Mouse (Mus musculus): ENCODE measurements at regions not wholly inside any gene's neighbourhood (a gene's known extent, or its start where the extent isn't known, plus 50 kb on each side); places are given as distances from the start of the nearest gene placed in this dataset.

GRCm38 (mm10) chr14:104008538-104008937 lies 164.3 kb upstream of the Ednrb start:
- DNase-seq (ENCODE audit: low read depth, low spot score) = no peak

- DNase-seq (ENCODE audit: low read depth, low spot score) = no peak
Measured at GRCm38 (mm10) chr14:104006426-104006825, 162.2 kb upstream of the Ednrb start.

DNA sequence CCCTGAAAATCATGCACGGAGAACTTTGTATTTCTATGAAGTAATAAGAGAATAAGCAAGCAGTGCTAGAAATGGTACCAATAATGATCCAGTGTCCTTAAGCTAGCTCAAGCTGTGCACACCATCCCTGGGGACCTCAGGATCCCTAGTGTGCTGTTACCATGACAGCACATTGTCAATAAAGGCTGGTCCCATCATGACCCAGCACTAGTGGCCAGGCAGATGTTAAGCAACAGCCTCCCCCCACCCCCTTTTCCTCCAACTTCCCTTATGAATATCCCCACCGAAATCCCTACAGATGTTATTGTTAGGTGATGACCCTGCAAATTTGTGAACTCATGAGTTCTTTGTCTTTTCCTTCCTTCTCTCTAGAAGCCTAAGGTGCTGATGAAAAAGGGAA lies 160.9 kb upstream of the Ednrb start:
- DNase-seq (ENCODE audit: low read depth, low spot score) = peak; percentile 29

GRCm38 (mm10) chr14:104002421-104002820 lies 158.2 kb upstream of the Ednrb start:
- no peak for DNase-seq (ENCODE audit: low read depth, low spot score)

DNA sequence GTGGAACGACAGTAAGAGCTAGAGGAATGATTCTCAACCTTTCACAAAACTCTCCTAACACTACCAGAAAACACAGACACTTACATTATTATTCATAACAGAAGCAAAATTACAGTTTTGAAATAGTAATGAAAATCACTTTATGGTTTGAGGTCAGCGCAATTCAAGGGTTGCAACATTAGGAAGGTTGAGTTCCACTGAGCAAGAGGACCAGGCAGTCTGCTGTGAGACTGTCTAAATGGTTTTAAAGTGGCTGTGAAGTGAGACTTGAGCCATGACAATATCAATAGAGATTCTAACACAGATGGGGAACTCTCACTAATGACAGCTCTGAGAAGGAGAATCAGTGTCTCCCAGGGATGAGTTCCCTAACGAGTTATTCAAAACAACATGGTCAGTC lies 146.2 kb upstream of the Ednrb start:
- no peak for DNase-seq (ENCODE audit: low read depth, low spot score)

- DNase-seq (ENCODE audit: low read depth, low spot score) = no peak
Measured at GRCm38 (mm10) chr14:103989949-103990348, 145.7 kb upstream of the Ednrb start.

DNA sequence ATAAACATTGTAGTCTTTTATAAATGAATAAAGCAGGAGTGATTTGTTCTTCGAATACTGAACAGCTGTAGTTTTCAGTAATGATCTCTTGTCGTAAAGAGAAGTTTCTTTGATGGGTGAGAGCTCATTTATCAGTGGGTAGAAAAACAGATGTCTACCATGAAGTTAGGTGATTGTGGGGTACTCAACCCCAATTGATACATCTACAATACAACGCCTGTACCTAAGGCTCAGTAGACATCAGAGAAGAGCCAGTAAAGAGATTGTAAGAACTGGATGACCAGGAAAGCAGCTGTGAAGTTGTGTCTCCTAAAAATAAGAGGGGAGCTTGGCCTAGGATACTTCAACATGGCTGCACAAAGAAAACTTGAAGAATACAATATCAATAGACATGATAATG lies 143.1 kb upstream of the Ednrb start:
- no peak for DNase-seq (ENCODE audit: low read depth, low spot score)

DNA sequence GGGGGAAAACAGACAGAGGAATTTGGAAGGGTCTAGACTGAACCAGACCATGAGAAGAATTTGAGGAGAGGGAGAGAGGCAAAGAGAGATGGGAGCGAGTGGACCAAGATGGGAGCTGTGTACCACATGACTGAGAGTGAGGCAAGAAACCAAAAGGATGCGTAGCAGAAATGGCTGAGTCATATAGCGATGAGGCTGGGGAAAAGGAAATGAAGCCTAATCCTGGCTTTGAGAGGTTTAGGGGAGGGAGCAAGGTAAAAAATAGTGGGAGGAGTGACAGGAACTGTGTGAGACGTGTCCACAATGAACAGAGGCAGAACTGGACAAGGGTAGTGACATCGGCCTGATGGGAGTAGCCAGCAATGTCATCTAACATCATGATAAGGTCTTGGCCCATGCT lies 140.1 kb upstream of the Ednrb start:
- no peak for DNase-seq (ENCODE audit: low read depth, low spot score)

DNA sequence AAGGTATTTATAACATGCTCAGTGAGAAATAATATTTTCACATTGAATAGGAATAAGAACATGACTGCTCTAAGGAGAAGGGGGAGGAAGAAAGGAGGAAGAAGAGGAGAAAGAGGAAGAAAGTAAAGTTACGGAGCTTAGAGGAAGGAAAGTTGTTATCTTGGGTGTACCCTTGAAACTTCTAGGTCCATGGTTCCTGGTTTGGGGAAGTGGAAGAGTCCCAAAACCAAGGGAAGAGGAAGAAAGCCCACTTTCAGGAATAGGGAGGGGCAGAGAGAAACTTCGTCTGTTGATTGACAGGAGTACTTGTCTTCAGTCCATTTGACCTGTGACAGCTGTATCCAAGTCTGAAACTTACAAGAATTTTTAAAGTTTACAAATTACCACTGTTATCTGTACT lies 134.6 kb upstream of the Ednrb start:
- DNase-seq (ENCODE audit: low read depth, low spot score) = peak; percentile 19

GRCm38 (mm10) chr14:103977769-103978168 lies 133.6 kb upstream of the Ednrb start:
- no peak for DNase-seq (ENCODE audit: low read depth, low spot score)

DNA sequence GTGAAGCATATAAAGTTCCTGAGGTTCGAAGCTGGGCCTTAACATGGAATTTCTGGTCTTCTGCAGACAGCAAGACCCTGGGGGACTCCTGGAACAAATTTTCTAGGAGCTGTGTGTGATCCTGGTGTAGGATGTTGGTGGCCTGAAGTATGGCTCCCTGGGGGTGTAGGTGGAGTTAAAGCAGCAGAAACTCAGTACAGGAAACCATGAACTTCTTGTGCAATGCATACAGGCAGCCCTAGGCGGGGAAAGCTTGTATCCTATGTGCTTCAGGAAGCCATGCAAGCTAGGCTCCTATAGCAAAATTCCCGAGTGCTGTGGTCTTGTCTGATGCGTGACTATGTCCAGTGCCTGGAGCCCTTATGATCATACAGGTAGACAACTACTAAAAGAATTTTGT lies 129.8 kb upstream of the Ednrb start:
- no peak for DNase-seq (ENCODE audit: low read depth, low spot score)

- no peak for DNase-seq (ENCODE audit: low read depth, low spot score)
Measured at GRCm38 (mm10) chr14:103973111-103973510, 128.9 kb upstream of the Ednrb start.

DNA sequence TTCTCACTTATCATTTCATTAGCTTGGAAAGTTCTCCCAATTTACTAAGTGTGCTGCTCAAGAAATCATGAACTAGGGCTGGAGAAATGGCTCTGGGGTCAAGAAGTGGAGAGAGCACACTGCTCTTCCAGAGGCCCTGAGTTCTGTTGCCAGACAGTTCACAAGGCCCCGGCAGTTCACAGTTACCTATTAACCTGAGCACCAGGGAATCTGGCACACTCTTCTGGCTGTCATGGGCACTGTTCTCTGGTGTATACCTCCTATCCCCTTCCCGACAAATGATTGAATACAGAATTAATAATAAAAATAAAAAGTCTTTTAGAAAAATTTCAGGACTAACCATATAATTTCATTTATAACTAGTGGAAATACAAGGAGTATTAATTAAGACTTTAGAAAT lies 125.1 kb upstream of the Ednrb start:
- DNase-seq (ENCODE audit: low read depth, low spot score) = no peak

- no peak for DNase-seq (ENCODE audit: low read depth, low spot score)
Measured at GRCm38 (mm10) chr14:103966293-103966692, 122.1 kb upstream of the Ednrb start.

DNA sequence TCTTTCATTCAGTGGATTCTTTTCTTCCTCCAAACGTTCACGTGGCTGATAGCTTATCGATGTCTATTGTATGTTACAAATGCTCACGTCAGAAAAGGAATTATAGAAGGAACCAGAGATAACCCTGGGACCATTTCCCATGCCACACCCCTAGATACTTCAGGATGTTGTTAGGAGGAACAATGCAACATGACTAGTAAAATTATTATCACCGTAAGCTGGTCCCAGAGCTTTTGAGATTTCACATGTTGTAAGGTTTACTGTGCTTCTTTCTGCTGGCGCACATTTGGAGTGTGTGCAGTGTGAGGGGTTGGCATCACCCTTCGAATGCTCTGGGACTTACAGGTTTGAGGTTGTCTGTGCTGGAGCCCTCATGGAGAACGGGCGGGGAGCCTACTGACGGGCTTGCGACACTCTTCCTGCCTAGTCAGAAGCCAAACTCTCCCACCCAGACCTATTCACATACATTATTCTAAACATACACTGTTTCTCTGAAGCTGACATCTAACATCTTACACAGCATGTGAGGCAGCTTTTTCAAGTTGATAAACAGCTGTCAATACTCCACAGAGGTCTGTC lies 118.2 kb upstream of the Ednrb start:
- no peak for DNase-seq (ENCODE audit: low read depth, low spot score)

DNA sequence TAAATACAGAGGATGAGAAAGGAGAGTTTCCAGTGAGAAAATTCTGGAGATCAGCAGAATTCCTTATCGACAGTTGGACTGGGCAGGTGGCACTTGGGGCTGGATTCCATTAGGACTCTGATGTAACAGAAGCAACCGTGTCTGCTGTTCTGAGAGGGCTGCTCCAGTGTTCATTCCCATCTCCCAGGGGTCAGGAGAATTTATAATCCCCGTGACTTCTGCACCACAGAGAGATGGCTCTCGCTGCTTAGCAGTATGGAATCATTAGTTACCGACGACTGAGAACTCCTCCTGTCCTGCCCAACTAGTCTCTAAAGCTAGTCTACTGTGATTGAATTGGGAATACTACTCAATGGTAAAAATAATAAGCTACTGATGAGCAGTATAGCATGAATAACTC lies 107.7 kb upstream of the Ednrb start:
- DNase-seq (ENCODE audit: low read depth, low spot score) = no peak

DNA sequence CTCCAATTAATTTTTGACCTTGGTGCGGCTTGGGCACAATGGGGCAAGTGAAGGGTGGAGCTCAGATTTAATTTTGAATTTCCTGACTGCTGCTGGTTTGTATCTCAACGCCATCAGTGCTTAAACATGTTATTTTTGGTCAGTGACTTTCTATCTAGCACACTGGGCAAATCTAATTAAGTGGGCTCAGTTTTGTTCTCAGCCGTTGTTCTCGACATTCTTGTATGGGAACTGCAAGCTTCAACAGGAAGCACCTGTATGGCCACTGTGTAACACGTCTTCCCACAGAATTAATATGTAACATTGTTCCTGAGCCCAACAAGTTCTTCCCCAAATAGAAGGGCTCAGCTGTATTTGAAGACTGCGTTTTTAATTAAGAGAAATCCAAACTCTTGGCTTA lies 105.7 kb upstream of the Ednrb start:
- peak; percentile 14 for DNase-seq (ENCODE audit: low read depth, low spot score)

DNA sequence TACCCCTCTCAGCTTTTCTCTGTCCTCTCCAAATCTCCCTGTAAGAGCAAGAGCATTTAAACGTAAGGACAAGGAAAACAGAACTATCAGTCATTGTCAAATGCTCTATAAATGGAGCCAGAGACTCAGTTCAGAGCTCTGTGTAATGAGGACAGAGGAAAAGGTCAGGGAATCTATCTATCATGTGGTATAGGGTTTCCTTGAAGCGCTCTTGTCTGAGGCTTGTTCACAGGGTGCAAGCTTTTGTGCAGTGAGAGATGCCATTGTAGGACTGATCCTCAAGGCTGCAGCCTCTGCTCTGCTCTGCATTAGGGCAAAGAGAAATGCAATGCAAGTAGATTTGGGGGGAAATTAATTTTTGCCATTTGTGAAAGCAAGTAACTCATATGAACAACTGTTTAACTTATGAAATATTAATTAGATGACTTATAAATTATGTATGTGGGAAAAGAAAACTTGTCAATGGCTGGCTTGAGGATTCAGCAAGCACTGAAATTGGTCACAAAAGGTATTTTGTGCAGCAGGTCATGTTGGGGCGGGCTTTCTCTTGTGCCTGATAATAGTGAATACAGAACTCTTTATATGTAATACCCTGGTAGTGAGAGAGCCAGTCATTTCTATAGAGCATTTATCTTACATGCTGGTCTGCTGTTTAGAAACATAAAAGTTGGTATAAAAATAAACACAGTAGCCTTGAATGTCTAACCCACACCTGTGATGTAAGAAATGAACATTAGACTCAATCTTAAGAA lies 104.0 kb upstream of the Ednrb start:
- no peak for DNase-seq (ENCODE audit: low read depth, low spot score)

GRCm38 (mm10) chr14:103945753-103946152 lies 101.6 kb upstream of the Ednrb start:
- DNase-seq (ENCODE audit: low read depth, low spot score) = peak; percentile 49

DNA sequence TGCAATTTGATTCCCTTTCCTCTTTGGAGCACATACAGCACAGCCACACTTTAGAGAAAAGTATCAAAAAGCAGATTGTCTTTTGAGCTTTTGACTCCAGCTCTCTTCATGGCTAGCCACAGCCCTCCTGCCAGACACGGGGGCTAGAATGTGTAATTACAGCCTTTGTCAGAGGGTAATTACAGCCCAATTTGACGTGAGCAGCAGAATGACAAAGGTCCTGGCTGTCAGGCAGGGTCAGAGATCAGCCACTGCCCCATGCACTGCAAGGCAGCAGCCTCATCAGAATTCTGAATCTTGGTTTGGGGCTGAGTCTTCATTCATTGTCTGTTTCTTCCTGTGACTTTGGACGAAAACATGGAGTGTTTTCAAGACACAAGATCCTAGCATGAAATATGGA lies 95.7 kb upstream of the Ednrb start:
- DNase-seq (ENCODE audit: low read depth, low spot score) = no peak

DNA sequence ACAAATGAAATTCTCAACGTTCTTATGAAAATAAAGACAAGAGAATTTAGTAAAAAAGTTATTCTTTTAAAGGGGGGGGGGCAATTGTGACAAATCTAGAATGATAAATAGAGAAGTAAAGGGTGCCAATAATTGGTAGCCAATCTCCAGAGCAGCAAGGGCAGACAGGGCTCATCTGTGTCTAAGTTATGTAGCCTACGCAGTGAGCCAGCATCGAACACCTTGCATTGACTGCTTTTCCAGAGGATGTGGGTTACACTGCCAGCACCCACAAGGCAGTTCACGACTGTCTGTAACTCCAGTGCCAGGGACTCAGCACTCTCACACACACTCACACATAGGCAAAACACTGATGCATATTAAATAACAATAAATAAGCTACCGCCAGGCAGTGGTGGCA lies 94.7 kb upstream of the Ednrb start:
- DNase-seq (ENCODE audit: low read depth, low spot score) = no peak

DNA sequence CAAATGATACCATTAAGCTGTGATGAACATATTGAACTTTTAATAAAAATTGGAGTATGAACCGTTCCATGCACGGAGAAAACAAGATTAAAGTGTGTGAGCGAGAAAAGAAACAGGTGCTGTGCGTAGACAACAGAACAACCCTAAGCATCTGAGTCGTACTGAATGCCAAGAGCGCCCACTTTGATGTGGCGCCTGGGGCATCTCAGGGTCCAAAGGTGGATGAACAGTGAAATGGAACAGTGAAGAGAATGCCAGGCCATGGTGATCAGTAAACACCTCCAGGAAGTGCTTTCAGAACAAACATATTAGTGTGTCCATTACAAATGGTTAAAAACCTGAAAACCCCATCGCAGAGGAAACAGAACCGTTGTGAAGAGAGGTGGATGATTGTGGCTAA lies 94.0 kb upstream of the Ednrb start:
- DNase-seq (ENCODE audit: low read depth, low spot score) = no peak

DNA sequence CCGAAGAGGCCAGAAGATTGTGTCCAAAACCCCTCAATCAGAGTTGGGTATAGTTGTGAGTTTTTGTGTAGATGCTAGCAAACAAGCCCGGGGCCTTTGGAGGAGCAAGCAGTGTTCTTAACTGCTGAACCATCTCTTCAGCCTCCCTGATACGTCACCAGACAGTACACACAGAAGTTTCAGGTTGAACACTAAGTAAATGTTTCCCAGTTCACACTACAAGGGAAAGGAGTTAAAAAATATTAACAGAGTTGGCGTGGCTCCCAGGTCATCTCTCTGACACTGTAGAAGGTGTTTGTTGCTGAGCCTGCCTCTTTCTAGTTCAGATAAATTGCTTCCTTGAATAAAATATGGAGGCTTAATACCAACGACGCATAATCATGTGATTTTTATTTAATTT lies 93.5 kb upstream of the Ednrb start:
- DNase-seq (ENCODE audit: low read depth, low spot score) = no peak

GRCm38 (mm10) chr14:103933813-103934212 lies 89.6 kb upstream of the Ednrb start:
- no peak for DNase-seq (ENCODE audit: low read depth, low spot score)

Measured in skeletal muscle tissue, adult 2 months (tissue).